Mouse (Mus musculus) 3T3-L1 (cell line): Measurements from ENCODE around the gene Rybp.

ENCODE experiments used
- DNase-seq: peaks from one replicate; pipeline ENCODE4 v3.0.0-alpha.2; 2015; ENCODE audit warnings: low read depth, low spot score

Gene Rybp

GRCm38 (mm10) chr6:100287334-100288015 is at the start of gene Rybp:
TSS of gene Rybp (minus strand) at chr6:100287485.
- DNase-seq: peak; percentile 85

DNA sequence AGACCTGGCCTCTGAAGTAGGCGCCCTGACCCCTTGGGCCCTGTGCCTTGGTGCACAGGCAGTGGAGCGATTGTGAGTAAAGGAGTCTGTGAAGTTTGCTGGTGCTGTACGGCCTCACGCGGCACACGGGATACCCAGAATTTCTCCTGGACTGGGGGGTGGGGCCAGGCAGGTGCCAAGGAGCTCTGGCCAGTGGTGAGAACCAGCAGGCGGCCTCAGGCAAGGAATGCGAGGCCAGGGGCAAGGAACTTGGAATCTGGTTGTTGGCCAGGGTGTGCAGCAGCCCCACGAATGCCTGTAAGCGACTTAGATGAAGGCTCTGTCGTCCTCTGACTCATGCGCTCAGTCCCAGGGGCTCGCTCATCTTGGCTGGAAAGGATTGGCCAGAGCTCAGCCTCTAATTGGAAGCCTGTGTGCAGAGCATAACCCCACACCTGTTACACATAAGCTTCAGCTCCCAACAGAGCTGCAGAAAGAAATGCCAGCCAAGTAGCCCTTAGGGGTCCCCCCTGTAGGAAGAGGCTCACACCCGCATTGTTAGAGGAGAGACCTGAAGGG is 49.4 kb upstream of the Rybp start:
- peak; percentile 94 for DNase-seq

- no peak for DNase-seq
Measured at GRCm38 (mm10) chr6:100335506-100336144, 48.3 kb upstream of the Rybp start.

DNA sequence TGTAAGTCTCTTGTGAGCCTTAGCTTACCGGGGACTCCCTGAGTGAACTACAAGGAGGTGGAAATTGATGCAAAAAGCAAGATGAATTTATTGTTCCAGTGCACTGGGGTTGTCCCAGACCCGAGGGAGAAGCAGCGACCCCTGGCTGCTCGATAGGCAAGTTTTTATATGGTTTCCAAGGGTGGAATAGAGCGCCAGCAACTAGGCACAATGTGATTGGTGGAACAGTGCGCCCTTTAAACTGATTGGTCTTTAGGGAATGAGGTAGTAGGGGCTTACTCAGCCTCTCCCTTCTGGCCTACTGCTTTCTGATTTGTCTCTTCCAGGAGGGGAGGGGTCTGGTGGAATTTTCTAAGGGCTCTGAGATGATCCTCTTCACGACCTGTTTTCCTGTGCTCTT is 46.5 kb upstream of the Rybp start:
- DNase-seq: no peak

GRCm38 (mm10) chr6:100332479-100332878 is 45.2 kb upstream of the Rybp start:
- no peak for DNase-seq

DNA sequence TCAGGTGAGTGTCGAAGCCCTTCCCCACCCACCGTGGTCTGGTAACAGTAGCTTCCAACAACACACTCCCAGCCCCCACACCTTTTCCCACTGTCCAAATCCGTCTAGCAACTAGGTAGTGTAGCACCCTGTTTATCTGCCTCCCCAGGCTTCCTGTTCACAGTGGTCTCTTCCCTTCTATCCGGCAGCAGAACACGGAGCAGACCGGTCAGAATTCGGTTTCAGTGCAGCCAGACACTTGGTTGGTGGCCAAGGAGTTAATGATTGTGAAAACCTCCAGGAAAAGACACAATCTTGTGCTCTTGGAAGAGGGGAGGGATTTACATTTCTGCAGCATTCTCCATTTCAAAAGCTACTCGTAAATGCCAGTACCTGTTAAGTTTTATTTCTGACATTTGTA is 44.3 kb upstream of the Rybp start:
- DNase-seq: no peak

GRCm38 (mm10) chr6:100331055-100331454 is 43.8 kb upstream of the Rybp start:
- no peak for DNase-seq

DNA sequence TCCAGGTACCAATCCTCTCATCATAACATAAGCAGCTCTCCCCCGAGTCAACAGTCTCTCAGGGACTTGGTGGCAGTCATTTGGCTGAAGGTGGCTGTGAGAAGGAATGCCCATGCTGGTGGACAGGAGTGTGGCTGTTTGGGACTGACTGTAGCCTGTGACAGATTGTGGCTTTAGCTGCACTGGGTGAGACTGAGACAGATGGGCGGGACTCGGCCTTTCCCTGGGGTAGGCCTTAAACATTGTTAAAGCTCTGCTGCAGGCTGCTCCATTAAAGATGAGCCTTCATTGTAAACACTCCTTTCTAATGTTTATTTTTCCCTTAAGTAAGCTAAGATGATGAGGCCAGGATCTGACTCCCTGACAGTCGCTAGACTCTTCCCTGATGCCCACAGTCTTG is 42.3 kb upstream of the Rybp start:
- no peak for DNase-seq

GRCm38 (mm10) chr6:100327050-100327449 is 39.8 kb upstream of the Rybp start:
- peak; percentile 100 for DNase-seq

DNA sequence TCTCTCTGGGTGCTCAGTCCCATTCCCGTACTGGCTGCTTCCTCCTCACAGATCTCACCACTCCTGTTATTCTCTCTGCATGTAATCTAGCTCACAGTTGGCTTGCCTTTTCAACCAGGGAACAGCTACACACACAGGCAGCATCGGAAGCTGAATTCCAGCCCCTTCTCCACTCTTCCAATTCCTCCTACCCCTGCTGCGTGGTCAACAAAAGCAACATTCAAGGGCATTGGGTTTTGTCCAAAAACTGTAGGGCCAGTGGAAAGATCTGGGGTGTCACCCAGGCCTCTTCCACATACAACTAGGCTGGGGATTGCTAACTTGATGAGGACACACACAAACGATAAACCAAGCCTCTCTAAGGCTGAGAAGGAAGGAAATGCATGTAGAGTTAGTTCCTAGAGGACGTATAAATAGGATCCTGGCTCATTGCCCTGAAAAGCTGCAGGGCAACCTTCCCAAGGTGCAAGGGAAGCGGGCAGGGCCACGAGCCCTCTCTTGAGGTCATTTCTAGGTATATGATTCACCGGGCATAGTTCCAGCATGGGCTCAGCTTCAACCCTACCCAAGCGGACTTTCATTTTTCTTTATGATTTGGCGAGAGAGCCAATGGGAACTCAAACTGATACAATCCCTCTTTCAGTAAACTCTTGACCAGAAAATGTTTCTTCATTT is 36.6 kb upstream of the Rybp start:
- peak; percentile 75 for DNase-seq

DNA sequence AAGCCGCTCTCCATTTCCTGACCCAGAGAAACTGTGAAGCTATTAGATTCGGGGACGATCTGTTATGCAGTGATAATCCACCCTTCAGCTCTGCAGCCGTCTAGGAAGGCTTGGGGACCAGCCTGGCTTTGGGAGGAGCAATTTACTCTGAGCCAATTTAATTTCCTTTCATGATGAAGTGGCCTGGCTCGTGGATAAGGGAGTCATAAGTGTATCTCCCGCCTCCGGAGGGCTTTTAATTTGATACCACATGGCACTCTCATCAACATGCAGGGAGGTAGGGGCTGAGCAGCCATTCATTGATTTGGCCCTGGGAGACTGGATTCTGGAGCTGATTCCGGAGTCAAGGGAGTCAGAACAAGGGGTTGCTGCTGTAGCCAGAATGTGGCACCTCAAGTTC is 35.3 kb upstream of the Rybp start:
- no peak for DNase-seq

DNA sequence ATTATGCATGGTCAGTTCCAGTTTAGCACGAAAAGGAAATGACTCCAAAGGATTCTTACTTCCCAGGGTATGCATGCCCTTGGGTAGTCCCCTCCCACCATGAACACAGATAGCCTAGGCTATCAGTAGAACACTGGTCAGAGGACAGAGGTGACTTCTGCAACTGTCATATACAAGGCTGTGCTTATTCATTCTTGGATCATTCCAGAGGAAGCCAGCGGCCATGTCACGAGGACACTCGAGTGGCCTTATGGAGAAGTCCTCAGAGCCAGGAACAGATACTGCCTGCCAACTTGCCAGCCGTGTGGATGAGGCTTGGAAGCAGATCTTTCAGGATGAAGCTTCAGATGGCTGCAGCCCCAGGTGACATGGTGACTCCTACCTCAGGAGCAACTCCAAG is 34.9 kb upstream of the Rybp start:
- no peak for DNase-seq

DNA sequence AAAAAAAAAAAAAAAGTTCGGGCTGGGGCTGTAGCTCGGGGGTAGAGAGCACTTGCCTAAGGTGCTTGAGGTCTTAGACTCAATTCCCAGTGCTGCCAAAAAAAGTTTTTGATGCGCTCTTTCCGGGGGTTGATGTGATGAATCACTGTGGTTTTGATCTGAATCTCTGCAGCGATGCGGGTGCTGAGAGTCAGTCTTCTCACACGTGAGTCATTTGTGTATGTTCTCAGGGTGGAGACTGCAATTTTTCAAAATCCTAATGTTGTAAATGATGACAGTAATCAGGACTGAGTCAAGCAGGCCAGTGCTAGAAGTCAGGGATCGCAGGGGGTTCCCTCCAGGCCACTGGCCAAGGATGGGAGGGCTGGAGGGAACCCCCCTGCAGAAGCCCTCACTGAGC is 26.9 kb upstream of the Rybp start:
- peak; percentile 94 for DNase-seq

GRCm38 (mm10) chr6:100311167-100311566 is 23.9 kb upstream of the Rybp start:
- no peak for DNase-seq

DNA sequence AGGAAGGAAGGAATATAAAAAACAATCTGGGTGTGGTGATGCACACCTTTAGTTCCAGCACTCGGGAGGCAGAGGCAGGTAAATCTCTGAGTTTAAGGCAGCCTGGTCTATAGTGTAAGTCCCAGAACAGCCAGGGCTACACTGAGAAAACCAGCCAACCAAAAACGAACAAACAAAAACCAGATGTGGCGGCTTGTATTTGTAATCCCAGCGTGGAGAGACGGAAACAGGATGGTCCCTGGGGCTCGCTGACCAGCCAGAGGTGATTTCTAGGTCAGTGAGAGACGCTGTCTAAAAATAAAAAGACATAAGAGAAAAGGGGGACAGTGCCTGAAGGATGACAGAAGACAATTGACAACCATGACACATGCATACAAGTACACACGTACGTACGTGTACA is 17.5 kb upstream of the Rybp start:
- no peak for DNase-seq

DNA sequence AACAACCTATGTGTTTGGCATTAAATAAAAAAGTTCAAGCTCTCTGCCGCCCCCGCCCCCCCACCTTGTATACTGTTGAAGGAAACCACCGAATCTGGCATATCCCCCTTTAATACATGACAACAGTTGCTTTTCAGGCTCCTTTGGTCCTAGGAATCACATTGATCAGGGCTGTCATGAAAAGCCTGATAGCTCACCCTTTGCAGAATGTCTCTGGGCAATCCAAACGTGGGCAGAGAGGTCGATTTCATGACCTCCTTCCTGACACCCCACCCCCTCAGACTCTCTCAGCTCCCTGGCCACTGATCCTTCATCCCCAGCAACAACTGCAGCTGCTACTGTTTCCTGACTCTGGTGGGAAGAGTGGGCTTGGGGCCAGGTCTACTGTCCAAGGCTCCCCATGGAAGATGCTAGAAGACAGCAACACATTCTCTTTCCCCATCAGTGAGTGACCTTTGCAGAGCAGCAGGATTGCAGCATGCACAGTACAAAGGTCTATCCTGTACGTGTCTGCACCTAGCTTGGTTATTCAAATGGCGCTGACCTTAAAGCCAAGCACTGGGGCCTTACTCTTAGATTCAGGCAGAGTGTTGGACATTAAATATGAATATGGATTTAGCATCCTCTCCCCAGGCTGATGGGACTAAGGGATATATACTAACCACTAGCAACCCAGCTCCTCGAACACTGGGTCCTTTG is 14.3 kb upstream of the Rybp start:
- no peak for DNase-seq

DNA sequence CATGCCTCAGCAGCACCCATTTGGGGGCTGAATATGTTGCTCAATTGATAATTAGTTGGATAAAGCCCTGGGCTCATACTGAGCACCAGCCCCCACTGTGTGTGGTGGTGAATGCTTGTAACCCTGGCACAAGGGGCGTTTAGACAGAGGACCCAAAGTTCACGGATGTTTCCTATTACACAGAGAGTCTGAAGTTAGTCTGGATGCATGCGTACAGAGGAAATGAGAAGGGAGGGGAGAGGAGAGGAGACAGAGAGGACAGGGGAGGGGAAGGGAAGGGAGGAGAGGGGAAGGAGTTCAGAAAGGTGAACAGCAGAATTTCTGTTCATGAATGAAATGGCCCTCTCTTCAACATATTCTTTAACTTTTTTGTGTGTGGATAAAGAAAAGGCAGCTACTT is 13.5 kb upstream of the Rybp start:
- DNase-seq: no peak

DNA sequence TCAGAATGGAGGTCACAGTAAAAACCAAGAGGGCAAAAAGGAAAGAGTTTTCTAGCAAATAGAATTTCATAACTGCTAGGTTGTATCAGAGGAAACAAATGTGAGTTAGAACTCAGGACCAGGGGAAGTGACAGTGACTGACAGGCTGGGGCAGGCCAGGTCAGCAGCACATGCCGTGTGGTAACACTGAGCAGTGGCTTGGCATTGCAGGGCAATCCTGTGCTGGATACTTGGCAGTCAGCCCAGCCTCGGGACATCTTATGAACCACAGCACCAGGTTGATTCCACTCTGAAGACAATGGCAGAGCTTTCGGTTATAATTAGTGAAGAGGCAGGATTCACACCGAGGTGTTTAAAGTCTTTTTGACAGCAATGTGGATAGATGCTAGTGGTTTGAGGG is 11.7 kb upstream of the Rybp start:
- DNase-seq: peak; percentile 40

DNA sequence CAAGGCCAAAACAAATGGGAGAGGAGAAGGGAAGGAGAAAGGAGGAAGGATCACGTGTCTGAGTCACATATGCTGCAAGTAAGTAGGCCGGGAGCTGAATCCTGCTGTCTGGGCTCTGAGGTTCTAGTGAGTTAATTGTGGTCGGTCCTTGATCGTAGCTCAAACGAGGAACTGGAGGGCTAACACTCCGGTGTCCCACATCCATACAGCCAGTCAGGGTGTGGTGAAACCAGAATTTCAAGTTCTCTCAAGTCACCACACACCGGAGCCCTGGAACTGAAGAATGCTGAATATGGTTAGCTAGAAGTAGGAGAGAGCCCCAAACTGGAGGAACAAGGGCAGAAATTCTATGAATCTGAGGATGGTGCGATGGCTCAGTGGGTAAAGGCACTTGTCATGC is 10.3 kb upstream of the Rybp start:
- no peak for DNase-seq

- no peak for DNase-seq
Measured at GRCm38 (mm10) chr6:100292411-100292810, 5.1 kb upstream of the Rybp start.

DNA sequence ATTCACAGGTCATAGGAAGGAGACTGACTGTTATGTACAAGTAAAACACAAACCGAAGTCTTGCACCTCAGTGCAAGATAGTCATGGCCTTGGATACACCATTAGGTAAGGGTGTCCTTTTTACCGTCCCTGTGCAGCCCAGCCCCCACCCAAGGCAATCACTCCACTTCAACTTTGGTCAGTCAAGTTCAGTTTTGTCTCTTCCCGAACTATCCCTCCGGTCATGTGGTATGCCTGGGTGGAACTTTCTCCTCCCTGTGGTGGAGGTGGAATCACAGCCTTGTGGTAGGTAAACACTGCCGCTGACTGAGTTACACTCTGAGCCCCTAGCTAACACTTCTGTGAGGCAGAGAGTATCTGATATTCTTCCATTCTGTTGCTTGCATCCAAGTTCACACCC is 1.8 kb upstream of the Rybp start:
- DNase-seq: no peak

GRCm38 (mm10) chr6:100288730-100289035 is 1.4 kb upstream of the Rybp start:
- DNase-seq: no peak
